Mouse (Mus musculus): ENCODE data around the gene Tmem209. TPM values are rescaled to one million over a fixed set of nuclear protein-coding genes. Genes with fewer than 3 reads are reported as not detected.

Tmem209 gene
- total and polyA plus RNA-seq, 3 experiments = 26.1 to 93.4 (median 35.9) TPM

DNA sequence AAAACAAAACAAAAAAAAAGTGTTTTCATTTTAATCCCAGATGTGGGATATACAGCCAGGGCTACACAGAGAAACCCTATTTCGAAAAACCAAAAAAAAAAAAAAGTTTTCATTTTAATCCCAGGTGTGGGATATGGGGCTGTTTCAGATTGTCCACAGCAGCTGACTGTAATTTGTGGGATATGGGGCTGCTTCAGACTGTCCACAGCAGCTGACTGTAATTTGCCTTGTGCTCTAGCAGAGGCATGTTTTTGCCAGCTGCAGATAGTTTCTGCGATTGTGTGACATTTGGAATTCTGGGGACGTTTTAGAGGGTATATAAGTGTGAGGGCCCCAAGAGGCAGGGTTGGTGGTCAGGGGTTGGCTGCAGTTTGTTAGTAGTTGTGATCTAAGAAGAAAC is 37.9 kb downstream of the Tmem209 start:
- no peaks in the 10 kb centered on the region for H3K27me3 ChIP-seq (ENCODE audit: control insufficient read depth in 1 of 2, insufficient read depth in 2 of 2, low read length in 2 of 2)
- H3K4me3 ChIP-seq (ENCODE audit: control insufficient read depth in 1 of 2, insufficient read depth in 1 of 2, low read depth in 2 of 2, low read length in 2 of 2) = no peak overlapping the region
- no peak overlapping the region for H3K9ac ChIP-seq (ENCODE audit: control insufficient read depth, low read depth, low read length, poor library complexity, severe bottlenecking)
- peaks cover 0 to 2% of the 10 kb centered on the region in 2 experiments; a peak in 1 of 4 replicates for H3K36me3 ChIP-seq (ENCODE audit: control insufficient read depth in 1 of 2, insufficient read depth in 2 of 2, low read length in 2 of 2)
- DNase-seq (ENCODE audit: low read depth, low spot score) = no peak
- no peaks in the 10 kb centered on the region for H3K9me3 ChIP-seq (replicated peaks; ENCODE audit: insufficient read depth, low read length)
- peaks cover 2 to 3% of the 10 kb centered on the region in 2 experiments; a peak in 1 of 4 replicates for H3K4me1 ChIP-seq (ENCODE audit: control insufficient read depth in 1 of 2, insufficient read depth in 2 of 2, low read length in 2 of 2)
- no peak overlapping the region for H3K27ac ChIP-seq (ENCODE audit: control insufficient read depth, low read depth, low read length)
- H3K79me2 ChIP-seq (ENCODE audit: control insufficient read depth, insufficient read depth, low read length, poor library complexity) = no peaks in the 10 kb centered on the region
- TF ChIP-seq MEF2A (IDR thresholded peaks at IDR 0.05; ENCODE audit: extremely low read depth, insufficient replicate concordance, low read depth, low read length, poor library complexity, severe bottlenecking) (no peak), HCFC1 (IDR thresholded peaks at IDR 0.05; ENCODE audit: low read depth, low read length) (no peak), ZMIZ1 (IDR thresholded peaks at IDR 0.05; ENCODE audit: low read depth, low read length) (no peak), CHD1 (IDR thresholded peaks at IDR 0.05; ENCODE audit: low read depth, low read length) (no peak), MYB (IDR thresholded peaks at IDR 0.05; ENCODE audit: low read depth, low read length) (no peak), MAZ (IDR thresholded peaks at IDR 0.05; ENCODE audit: low read depth, low read length) (no peak), SIN3A (IDR thresholded peaks at IDR 0.05; ENCODE audit: low read length) (no peak), ELF1 (IDR thresholded peaks at IDR 0.05; ENCODE audit: low read depth, low read length) (no peak), GATA1 (IDR thresholded peaks at IDR 0.05; ENCODE audit: low read depth, low read length) (no peak), UBTF (IDR thresholded peaks at IDR 0.05; ENCODE audit: borderline replicate concordance, insufficient read depth, low read depth, low read length) (no peak), JUND (IDR thresholded peaks at IDR 0.05; ENCODE audit: low read depth, low read length) (no peak), MAX (IDR thresholded peaks at IDR 0.05; ENCODE audit: low read length) (no peak), NELFE (IDR thresholded peaks at IDR 0.05; ENCODE audit: low read depth, low read length) (no peak), POLR2AphosphoS2 (IDR thresholded peaks at IDR 0.05; ENCODE audit: low read length) (no peak), USF1 (IDR thresholded peaks at IDR 0.05; ENCODE audit: low read depth, low read length) (no peak)

DNA sequence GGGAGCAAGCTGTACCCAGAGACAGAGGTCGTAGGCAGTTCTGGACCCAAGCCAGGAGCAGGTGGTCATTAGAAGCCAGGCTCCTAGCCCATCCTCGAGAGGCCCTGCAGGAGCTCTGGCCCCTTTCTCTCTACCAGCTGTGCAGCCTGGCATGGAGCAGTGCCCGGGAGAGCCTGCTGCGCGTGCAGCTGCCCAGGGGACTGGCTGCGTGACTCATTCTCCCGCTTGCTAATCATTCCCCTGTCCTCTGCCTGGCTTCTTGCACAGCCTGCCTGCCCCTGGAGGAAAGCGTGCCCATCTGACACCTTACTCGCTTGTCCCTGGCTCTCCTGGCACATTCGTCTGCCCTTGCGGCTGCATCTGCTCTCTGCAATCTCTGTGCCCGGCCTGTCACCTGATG is 40.2 kb downstream of the Tmem209 start:
- H3K27ac ChIP-seq (ENCODE audit: control insufficient read depth, low read depth, low read length) = no peak overlapping the region
- no peaks in the 10 kb centered on the region for H3K27me3 ChIP-seq (ENCODE audit: control insufficient read depth in 1 of 2, insufficient read depth in 2 of 2, low read length in 2 of 2)
- TF ChIP-seq NRF1 (IDR thresholded peaks at IDR 0.05; ENCODE audit: insufficient read depth, low read depth, low read length, poor library complexity, severe bottlenecking) (no peak), ELF1 (IDR thresholded peaks at IDR 0.05; ENCODE audit: low read depth, low read length) (no peak), CTCF (IDR thresholded peaks at IDR 0.05 in 2 of 3, conservative IDR thresholded peaks at IDR 0.05 in 1 of 3; ENCODE audit: control insufficient read depth in 1 of 3, insufficient read depth in 1 of 3, low read depth in 2 of 3, low read length in 3 of 3, poor library complexity in 1 of 3, severe bottlenecking in 1 of 3) (no peak), ZKSCAN1 (IDR thresholded peaks at IDR 0.05; ENCODE audit: low read depth, low read length) (no peak), USF1 (IDR thresholded peaks at IDR 0.05; ENCODE audit: low read depth, low read length) (no peak), MAZ (IDR thresholded peaks at IDR 0.05; ENCODE audit: low read depth, low read length) (no peak), CHD1 (IDR thresholded peaks at IDR 0.05; ENCODE audit: low read depth, low read length) (no peak), POLR2AphosphoS2 (IDR thresholded peaks at IDR 0.05; ENCODE audit: low read length) (no peak), POLR2AphosphoS5 (IDR thresholded peaks at IDR 0.05; ENCODE audit: borderline replicate concordance, low read depth, low read length) (no peak), GABPA (IDR thresholded peaks at IDR 0.05; ENCODE audit: low read depth, low read length) (no peak)
- DNase-seq (ENCODE audit: low read depth, low spot score) = no peak
- no peaks in the 10 kb centered on the region for H3K9me3 ChIP-seq (replicated peaks; ENCODE audit: insufficient read depth, low read length)
- peak overlapping the region in 1 of 2 experiments; percentile 54; a peak in 1 of 4 replicates for H3K4me3 ChIP-seq (ENCODE audit: control insufficient read depth in 1 of 2, insufficient read depth in 1 of 2, low read depth in 2 of 2, low read length in 2 of 2)
- no peaks in the 10 kb centered on the region for H3K79me2 ChIP-seq (ENCODE audit: control insufficient read depth, insufficient read depth, low read length, poor library complexity)
- H3K4me1 ChIP-seq (ENCODE audit: control insufficient read depth in 1 of 2, insufficient read depth in 2 of 2, low read length in 2 of 2) = peaks cover 2 to 8% of the 10 kb centered on the region in 2 experiments
- peaks cover 0 to 5% of the 10 kb centered on the region in 2 experiments; a peak in 1 of 4 replicates for H3K36me3 ChIP-seq (ENCODE audit: control insufficient read depth in 1 of 2, insufficient read depth in 2 of 2, low read length in 2 of 2)
- no peak overlapping the region for H3K9ac ChIP-seq (ENCODE audit: control insufficient read depth, low read depth, low read length, poor library complexity, severe bottlenecking)
